Mouse (Mus musculus) ES-Bruce4 (cell line): ENCODE data around the gene Aamp.

ENCODE experiments used
- CTCF ChIP-seq: IDR thresholded peaks from one replicate; pipeline ENCODE4 v1.8.1; 2011; ENCODE audit warnings: low read depth, low read length
- EP300 ChIP-seq: IDR thresholded peaks from 2 replicates; pipeline ENCODE4 v1.6.1; 2011; ENCODE audit warnings: low read depth, low read length; ENCODE audit not compliant: insufficient read depth
- POLR2A ChIP-seq: IDR thresholded peaks from one replicate; pipeline ENCODE4 v1.8.1; 2011; ENCODE audit warnings: low read length; ENCODE audit not compliant: insufficient read depth

- TF ChIP-seq CTCF (no peak), POLR2A (no peak), EP300 (no peak)
These were observed 22.6 kb upstream of the Aamp start for GRCm38 (mm10) chr1:74307146-74307545.
